Mouse (Mus musculus) CD8-positive naive resting alpha-beta T cell, adult 2 months (primary cell): ENCODE results near the gene Gm10203.
"Not testable (repeated sequence)": the region's sequence is repeated elsewhere in the genome, so short reads cannot be mapped to it uniquely, and the experiment has no call there.

Experiments used
- DNase-seq, 2 experiments: peaks; one replicate each; pipeline ENCODE4 v3.0.0; 2022; ENCODE audit warnings: low read depth in 2 of 2, low spot score in 2 of 2

The Gm10203 gene

DNA sequence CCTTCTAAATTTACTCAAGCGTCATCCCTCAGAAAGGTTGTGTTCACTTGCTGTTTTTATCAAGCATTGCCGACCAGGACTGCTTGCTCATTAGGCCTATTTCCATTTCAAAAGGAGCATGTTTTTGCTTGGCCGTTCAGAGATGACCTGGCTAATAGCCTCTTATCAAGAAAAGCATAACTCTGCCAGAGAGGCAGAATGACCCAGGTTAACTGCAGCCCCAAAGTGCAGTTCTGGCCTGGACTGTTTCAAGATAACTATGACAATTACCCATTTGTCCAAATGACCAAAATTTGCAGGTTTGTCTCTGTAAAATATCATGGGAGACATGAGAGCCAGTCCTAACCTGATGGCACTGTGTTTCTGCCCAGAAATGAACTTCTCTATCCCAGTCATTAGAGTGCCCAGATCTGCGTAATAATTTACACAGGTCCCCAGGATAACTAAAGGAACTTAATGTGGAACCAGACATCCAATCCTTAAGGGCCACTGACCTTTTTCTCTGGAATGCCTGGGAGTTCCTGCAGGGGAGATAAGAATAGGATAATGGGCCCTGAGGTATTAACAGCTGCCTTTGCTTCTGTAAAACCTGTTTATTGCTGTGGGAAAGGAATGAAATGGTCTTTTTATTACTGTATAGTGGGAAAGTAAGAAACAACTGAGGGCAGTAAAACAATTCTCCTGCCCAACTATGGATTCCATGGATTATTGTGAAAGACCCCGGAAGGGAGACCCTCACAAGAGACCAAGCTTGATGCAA, 4.6 kb downstream of the Gm10203 start:
- DNase-seq = no peak

DNA sequence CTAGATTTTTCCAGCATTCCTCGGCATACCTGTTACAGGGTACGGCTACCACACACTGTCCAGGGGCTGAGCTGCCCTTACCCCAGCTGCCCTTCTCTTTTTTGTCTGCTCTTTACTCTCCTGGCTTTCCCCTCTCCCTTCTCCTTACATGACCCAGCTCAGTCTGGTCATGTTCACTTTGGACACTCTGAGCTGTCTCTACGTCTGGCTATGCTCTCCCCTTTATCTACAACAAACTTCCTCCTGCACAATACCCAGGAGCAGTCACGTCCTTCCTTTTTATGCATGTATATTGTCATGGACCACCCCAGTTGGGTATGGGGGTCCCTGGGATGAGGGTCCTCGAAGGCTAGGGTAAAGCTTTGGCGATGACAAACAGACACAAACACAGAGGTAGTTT, 5.7 kb downstream of the Gm10203 start:
- DNase-seq = no peak

DNA sequence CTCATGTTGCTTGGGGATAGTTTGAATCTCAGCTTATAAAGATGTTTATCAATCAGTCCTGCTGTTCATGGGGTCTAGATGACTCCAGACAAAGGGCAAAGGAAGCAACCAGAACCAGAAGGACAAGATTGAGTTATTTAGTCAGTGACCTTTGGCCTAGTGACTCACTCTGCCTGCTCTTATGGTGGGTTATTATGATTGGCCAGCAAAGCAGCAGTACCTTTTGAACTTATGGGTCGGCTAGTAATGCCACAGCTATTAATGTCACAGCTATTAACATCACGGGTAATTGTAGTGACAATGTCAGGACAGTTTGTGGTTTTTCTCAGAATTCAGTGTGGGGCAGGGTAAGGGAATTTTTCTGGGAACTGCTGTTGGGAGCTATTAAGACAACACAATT, 8.0 kb downstream of the Gm10203 start:
- DNase-seq = no peak

DNA sequence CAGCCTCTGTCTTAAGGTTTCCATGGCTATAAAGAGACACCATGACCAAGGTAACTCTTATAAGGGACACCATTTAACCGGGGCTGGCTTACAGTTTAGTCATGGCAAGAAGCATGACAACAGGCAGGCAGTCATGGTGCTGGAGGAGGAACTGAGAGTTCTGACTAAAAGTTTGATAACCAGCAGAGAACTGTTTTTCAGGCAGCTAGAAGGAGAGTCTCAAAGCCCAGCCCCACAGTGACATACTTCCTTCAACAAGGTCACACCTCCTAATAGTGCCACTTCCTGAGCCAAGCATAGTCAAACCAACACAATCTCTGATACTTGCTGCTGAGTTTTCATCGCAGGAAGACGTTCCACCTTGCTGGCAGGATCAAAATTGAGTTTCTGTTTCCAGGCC, 9.0 kb downstream of the Gm10203 start:
- no peak for DNase-seq

DNA sequence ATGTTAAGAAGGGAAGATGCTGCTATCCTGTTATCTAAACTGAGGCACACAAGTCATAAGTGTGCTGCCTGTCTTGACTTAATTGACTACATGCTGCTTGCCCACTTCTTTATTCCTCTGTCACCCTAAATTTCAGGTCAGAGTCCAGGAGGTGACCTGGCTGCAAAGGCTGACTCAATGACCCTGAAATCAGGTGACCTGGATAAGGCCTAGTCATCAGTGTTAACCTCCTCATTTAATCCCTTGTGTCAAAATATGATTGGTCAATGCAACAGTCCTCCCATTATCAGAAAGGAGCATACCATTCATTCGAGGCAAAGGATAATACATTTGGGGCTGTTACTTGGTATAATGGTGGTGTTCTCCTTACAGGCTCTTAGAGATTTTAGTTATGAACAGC, 9.5 kb downstream of the Gm10203 start, which contains the start of gene Etfbkmt:
TSS of gene Etfbkmt (plus strand) at position 379 of the 400 bp plus-strand sequence.
- DNase-seq = no peak

DNA sequence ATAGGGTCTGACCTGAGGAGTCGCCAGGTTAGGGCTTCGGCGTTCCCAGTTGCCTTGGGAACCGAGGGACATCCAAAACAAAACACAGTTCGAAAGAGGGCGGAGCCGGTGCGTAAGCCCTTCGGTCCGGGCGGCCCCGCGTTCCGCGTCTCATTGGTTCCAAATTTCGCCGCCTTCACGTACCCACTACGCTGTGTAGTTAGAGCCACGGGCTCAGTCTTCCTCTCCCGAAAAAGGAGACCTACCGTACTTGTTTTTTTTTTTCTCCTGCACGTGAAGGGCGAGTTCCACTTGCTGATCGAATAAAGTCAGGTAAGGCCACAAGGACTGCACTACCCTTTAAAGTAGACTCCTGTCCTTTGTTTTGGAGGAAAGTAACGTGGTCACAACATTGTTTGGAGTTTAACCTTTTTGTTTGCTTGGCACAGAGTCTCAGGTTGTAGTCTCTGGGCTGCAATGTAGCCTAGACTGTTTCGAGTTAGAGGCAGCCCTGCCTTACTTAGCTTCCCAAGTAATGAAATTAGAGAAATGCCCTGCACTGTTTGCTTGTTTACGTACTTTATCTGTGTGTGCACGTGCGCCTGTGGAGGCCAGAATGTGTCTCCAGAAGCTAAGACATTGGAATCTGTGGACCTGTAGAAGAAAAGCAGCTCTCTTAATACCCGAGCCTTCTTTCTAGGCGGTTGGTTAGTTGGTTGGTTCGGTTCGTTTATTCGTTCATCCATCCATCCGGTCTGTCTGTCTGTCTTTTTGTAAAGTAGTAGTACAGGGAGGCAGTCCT, 11.6 kb downstream of the Gm10203 start:
- peak; percentile 76 to 81 for DNase-seq

DNA sequence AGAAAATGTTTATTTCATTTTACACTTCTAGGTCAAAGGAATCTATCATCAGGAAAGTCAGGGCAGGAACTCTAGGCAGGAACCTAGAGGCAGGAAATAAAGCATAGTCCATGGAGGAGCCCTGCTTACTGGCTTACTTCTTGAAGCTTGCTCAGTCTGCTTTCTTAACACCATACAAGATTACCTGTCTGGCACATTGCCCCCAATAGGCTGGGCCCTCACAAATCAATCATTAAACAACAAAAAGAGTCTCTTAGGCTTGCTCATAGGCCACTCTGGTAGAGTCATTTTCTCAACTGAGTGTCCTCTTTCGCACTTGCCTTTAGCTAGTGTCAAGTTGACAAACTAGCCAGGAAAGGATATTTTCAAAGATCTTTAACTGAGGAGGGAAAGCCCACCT, 15.2 kb downstream of the Gm10203 start:
- DNase-seq = no peak

DNA sequence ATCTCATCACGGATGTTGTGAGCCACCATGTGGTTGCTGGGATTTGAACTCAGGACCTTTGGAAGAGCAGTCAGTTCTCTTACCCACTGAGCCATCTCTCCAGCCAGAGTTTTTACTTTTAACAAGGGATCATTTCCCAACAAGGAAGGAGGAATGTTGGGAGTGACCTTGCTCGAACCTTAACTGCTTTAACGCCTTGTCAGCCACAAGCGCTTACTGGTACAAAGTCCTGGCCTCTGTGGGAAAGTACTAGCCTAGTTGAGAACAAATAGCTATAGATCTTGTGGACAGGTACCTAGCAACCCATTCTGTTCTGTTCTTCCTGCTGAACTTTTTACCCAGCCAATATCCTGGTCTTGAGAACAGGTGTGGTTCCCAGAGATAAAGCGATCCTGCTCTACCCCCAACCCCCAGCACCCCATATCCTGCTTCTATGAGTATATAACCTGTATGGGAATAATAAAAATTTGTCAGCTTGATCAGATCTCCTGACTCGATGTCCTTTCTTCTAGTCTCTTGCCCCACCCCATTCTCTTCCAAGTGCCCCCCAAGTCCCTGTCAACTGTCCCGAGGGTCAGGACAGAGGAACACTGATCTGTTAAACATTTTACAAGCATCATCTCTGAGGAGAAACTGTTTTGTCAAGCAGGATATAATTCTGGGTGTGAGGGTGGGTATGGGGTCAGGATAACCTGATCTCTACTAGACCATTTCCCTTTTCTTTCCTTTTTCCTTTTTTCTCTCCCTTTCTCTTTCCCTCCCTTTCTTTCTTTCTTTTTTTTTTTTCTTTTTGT, 18.7 kb downstream of the Gm10203 start:
- DNase-seq = no peak

DNA sequence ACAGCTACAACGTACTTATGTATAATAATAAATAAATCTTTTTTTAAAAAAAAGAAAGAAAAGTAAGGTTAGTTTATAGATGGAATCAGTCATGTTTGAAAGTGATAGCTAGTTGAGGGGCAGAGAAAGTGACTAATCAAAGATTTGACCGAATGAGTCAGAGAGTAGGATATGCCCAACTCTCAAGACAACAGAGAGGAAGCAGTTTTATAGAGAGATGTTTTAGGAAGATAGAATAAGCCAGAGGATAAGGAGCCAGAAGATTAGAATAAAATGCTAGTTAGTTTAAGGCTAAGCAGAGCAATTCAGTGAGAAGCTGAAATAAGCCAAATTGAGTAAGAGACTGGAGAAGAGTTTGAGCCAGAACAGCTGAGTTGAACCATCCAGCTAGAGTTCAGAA, 22.1 kb downstream of the Gm10203 start:
- no peak for DNase-seq

DNA sequence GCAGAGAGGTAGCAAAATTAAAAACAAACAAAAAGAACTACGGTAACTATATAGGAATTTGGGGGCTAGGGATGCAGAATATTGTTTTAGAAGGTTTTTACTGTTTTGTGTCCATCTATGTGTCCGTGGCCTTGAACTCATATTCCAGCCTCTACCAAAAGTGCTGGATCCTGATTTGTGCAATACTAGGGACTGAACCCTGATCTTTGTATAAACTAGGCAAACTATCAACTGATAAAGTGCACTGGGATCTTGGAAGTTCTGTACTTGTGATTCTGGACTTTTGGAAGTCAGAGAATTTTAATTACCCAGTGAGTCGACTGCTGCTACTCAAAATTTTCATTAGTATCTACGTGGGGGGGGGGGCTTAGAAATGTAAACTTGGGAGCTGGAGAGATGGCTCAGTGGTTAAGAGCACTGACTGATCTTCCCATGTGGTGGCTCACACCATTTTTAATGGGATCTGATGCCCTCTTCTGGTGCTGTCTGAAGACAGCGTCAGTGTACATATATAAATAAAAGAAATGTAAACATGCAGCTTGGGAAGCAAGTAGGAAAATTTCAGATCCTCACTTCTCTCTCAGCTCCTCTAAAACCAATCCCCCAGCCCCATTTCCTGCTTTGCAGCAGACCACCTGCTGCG, 23.6 kb downstream of the Gm10203 start:
- DNase-seq = no peak

DNA sequence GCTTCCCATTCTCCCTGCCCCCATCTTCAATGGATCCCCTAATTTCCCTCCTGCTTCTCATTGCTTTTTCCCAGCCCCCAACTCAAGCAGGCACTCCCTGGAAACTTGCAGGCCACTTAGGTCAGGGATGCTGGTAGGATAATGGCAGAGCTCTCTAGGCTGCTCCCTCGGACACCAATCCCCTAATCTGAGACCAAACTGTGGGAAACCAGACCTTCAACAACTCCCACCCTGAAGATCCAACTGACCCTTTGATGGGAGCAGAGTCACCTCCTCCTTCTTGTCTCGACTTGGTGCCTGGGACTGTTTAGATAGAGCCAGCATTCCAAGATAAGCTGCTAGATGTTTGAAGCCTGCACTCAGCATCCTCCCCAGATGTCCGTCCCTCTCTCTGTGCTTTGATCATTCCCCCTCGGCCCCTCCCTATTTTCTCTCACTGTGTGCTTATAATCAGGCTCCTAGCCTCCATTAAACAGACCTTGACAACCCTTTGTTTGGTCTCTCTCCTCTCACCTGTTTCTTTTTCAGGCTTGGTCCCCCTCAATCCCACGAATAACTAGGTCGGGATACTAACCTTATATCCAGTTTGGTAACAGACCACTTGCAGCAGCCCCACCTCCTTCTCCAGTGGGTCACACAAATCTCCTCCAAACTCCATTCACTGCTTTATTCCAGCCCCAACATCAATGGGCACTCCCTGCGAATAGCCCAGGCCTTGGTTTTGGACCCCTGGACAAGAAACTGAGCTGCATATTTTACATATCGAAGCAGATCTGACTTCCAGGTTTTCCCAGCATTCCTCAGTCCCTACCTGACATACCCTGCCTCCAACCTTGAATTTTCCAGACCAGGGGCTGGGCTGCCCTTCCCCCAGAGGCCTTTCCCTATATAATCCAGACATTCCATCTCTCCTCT, 24.4 kb downstream of the Gm10203 start:
- DNase-seq = no peak

DNA sequence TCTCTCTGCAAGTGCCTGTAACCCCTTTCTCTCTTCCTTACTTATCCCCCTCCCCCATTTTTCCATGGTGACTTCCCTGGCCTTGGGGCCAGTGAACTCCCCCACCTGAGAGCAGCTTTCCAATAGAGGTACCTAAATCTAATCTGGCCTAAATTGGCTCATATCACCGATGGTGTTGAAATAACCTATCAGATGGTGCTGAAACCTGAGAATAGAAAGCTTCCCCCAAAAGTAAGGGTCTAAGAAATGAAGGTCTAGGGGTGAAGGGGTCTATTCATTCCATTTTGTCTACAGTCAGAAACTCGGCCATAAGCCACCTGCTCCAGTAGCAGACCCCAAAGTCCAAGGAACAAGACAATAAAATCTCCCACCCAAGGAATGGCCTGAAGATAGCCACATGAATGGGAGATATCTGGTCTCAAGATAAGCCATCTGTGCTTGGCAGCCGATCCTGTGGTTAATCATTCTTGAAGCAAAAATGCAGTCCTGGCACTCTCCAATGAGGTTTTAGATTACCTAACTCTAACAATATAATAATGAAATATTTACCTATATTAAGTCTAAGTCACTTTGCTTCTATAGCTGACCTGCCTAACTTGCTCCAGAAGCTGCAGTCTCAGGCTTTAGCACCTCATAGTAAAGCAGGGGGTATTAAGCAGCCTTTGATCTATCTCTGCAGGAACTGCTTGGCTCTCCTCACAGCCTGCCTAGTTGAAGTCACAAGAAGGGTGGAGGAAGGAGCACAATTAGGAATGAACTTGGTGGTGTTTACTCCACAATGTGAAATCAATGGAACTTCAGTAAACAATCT, 25.3 kb downstream of the Gm10203 start:
- DNase-seq = no peak

DNA sequence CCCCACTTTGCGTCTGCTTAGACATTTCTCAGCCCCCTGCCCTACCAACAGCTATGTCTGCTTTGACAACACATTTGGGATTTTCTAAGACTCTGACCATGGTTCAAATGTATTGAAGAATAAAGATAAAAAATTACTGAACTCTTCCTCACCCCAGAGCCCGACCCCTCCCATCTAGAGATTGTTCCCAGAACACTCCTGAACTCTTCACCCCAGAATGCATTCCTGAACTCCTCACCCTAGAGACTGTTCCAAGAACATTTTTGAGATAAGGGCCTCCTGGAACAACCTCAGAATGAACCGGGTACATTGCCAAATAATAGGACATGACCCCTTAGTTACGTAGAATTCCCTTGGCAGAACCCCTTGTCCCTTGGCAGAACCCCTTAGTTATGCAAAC, 37.1 kb downstream of the Gm10203 start:
- not testable (repeated sequence) for DNase-seq

DNA sequence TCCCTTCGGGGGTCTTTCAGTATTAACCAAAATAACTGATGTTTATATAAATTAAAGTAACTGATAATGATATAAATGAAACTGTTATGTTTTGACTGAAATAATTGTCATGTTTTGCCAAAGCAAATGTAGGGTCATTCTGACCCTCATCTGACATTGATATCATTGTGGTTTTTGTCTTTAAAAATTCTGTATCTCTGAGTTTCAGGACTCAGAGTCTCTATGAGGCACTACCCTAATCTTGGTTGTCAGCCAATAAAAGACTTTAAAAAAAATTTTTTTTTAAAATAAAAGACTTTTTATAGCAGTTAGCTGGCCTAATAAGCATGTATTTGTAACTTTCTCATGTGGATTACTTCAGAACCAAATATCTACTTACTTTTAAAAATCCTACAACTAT, 37.7 kb downstream of the Gm10203 start:
- DNase-seq = no peak

DNA sequence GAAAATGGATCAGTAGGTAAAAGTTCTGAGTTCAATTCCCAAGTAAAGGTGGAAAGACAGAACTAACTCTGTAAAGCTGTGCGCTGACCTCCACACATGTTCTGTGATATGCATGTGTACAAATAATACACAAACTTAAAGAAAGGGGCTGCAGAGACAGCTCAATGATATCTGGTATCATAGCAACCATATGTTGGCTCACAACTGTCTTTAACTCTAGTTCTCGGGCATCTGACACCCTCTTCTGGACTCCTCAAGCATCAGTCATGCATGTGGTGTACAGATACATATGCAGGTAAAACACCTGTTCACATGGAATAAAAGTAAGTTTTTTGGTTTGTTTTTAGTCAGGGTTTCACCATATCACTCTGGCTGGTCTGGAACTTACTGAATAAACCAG, 38.5 kb downstream of the Gm10203 start:
- no peak for DNase-seq

DNA sequence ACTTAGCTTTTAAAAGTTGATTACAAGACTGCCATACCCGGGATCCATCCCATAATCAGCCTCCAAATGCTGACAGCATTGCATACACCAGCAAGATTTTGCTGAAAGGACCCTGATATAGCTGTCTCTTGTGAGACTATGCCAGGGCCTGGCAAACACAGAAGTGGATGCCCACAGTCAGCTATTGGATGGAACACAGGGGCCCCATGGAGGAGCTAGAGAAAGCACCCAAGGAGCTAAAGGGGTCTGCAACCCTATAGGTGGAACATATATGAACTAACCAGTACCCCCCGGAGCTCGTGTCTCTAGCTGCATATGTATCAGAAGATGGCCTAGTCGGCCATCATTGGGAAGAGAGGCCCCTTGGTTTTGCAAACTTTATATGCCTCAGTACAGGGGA, 40.0 kb downstream of the Gm10203 start:
- not testable (repeated sequence) for DNase-seq

DNA sequence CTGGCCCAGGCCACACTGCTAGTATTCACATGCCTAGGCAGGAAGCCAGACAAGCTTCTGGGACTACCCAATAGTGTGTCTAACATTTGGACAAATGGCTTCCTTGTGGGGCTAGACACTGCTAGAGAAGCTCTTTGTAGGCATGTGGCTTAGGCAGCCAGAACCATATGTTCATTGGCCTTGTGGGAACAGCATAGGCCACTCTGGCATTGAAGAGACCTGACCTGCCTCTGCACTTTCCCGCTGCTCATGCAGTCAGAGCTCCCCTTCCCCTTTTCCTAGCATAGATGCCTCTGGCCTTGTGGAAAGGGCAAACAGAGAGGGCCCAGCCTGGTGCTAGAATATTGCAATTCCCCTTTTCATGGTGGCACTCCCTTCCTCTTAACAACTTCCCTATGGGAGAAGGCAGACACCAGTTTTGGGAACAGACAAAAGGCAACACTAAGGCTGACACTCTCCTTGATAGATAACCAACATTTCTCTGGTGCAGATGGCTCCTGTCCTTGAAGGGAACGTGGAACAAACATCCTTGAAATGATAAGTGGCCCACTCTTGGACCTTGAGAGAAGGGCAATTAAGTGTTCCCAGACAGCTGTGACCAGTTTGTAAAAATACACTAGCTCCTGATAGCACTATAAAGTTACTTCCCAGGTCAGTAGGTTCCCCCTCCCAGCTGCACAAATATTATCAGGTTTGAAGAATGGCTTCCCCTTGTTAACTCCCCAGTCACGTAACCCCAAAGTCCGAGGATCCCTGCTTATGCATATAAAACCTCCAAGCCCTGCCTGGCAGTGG, 44.1 kb downstream of the Gm10203 start:
- DNase-seq = no peak

DNA sequence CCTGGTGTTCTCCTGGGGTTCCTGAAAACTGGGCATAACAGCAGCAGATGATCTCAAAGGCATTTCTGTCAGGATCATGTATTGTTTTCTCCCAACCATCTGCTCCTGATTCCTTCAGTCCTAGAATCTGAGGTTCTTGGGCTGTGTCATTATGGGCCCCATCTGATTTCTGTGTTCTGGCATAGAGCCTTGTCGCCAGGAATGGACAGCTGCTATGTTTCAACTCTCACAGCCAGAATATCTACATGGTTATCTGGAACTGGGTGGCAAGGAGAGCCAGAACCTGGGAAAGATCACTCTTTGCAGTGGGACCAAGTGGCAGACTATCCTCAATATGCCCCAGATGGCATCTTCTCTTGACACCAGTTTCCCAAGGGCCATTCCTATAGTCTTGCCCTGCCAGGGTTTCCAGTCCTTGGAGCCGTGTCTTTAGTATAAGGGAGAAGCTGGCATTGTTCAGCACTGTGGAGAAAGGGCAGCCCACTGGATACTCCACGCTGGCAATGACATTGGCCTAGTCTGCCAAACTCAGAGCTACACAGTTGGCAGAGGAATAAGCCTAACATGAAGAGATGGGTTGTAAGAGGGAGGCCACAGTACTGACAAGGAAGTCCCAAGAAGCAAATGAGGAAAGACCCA, 45.1 kb downstream of the Gm10203 start:
- DNase-seq = no peak
